Mouse (Mus musculus) ZHBTc4 (cell line): ENCODE measurements around the gene Ube2k.
"Not testable (repeated sequence)": the region's sequence is repeated elsewhere in the genome, so short reads cannot be mapped to it uniquely, and the experiment has no call there.

Source experiments
- DNase-seq: peaks from one replicate; pipeline ENCODE4 v3.0.0-alpha.2; 2011; ENCODE audit warnings: low read depth, low spot score

Ube2k gene

GRCm38 (mm10) chr5:65536751-65537419 lies at the start of gene Ube2k, which contains the start of gene Smim14:
Gene Ube2k, plus strand, starts transcription at chr5:65537233.
Gene Smim14, minus strand, starts transcription at chr5:65537184.
- DNase-seq: peak; percentile 96

GRCm38 (mm10) chr5:65487381-65487780 lies 49.7 kb upstream of the Ube2k start:
- no peak for DNase-seq

DNA sequence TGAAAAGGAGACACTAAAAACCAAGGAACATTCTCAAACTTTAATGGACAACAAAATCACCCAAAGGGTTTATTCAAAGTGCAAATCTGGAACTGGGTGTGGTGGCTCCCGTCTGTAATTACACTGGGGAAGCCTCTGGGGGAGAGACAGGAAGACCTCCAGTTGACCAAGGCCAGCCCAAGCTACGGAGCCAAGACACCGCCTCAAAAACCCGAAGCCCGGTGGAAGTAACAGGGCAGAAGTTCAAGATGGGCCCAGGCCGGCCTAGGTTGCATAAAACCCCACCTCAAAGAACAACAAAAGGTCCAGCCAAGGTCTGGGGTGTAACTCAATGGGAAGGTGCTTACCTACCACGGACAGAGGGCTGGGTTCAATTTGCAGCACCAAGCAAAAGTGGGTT lies 48.3 kb upstream of the Ube2k start:
- peak; percentile 18 for DNase-seq

DNA sequence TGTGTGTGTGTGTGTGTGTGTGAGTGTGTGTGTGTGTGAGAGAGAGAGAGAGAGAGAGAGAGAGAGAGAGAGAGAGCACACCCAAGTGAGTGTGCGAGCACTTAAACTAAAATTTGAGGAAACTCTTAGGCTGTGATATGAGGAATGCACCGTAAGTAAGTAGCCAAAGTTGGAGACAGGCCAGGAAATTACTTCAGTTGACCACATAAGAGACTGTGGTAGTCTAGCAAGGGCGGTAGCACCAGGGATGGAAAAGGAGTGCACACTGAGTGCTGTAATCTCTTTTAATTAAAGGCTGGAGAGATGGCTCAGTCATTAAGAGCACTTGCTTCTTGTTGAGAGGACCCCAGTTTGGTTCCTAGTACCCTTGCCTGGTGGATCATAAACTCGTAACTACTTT lies 47.2 kb upstream of the Ube2k start:
- DNase-seq: no peak

DNA sequence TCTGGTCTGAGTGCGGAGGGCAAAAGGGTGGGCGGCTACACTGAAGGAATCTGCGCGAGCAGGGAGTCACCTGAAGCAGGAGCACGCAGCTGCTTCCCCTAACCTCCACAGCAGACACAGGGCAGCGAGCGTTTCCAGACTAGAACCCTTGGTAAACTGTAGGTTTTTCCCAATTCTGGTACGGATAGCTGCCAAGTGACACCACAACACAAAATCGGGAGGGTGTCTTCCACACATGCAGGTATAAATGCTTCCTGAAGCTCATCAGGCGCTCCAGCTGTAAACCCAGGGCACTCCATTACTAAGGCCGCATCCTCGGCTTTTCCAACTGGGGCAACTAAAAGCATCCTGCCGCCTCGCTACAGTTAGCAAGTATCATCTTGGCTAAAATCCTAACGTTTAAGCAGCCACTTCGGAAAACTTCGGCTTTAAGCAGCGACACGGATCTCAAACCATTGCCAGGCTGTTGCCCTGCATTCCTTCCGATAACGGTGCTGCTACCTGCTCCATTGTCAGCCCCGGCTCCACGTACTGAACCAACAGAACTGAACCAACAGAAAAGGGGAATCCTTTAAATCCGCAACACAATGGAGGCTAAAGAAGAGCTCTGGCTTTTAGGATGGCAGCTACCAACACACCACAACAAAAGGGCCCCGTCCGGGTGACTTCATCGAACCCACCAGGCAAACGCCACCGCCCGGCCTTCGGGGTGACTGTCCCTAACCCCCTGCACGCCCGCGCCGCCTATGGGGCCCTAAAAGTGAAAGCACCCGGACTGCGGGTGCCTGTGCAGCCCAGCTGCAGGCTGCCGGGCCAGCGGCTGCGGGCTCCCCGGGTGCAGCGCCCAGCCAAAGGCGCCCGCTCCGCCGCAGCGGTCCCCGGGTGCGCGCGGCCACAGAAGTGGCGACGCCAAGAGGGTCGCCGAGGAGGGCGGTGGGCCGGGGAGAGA lies 45.0 kb upstream of the Ube2k start:
- DNase-seq: peak; percentile 64

DNA sequence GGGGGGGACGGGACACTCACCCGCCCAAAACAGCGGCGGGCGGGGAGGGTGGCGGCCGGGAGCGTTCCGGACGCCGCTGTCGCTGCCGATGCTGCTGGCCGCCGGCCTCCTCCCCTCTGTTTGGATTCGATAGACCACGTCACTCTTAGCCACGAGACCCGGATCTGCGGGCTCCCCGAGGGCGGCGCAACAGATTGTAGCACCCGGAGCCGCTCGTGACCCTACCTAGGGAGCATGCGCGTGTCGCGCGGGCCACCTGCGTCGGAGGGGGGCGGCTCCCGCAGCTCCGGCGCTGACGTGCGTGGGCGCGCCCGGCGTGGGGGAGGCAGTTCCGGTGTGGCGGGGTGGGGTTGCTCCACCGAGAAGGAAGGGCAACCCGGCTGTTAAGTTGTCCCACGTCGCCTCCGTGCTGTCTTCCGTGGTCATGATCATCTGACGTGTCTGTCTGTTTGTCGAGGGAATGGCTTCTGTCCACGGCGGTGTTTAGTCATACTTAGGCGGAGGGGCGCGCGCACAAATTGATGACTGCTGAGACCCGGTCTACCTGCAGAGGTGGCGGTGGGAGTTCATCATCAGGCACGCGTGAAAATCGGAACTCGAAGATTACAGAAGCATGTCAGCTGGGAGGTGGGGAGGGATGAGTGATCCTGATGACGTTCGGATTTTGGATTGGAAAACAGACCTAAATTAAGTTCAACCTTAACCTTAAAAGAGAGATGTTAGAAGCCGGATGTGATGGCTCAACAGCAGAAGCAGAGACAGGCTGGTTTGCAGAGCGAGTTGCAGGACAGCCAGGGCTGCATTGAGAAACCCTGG lies 44.1 kb upstream of the Ube2k start, which contains the start of gene Gm43552:
Gene Gm43552 (minus strand): TSS at position 118 of the 816 bp plus-strand sequence.
- peak; percentile 97 for DNase-seq

DNA sequence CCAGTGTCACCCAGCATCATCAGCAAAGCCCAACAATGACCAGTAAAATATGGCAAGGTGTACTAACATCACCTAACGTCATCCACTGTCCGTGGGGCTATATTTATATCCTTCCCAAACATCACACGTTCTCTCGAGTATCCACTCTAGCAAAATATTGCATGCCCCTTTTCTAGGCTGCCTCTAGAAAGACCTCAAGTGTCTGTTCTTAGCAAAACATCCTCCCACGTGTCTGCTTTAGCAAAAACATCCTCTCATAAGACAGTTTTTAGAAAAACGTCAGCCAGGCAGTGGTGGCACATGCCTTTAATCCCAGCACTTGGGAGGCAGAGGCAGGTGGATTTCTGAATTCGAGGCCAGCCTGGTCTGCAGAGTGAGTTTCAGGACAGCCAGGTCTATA lies 36.8 kb upstream of the Ube2k start:
- DNase-seq: no peak

DNA sequence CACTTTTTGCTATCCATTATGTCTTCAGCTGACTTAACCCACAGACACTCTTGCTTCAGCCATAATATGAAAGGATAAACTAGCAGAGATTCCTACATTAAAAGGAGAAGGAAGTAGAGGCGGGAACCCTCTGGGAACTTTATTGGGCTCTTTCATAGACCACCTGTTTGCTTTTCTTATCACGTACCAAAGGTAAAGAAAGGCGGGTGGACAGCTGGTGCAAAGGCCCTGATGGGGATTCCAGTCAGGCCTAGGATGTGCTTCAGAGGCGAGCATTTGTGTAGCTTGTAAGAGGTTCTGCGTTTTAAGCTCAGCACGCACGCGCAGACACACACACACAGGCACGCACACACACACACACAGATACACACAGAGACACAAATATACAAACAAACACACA lies 35.6 kb upstream of the Ube2k start:
- no peak for DNase-seq

- DNase-seq: peak; percentile 45
Observed at GRCm38 (mm10) chr5:65505786-65506185, 31.2 kb upstream of the Ube2k start.

DNA sequence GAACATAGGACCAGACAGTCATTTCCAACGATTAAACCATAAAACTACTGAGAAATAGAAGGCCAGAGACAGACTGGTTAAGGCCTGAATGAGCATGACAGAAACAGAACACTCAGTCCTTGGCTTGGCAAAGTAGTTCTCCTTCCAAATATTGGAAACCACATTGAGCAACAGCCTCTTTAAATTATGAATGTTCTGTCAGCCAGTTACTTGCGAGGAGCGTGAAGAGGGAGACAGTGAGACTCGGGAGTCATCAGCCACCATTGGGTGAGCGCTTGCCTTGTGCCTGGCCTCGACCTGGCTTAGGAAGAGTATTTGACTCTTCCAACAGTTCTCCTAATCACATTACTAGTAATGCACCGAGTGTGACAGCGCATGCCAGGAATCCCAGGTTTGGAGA lies 28.6 kb upstream of the Ube2k start:
- no peak for DNase-seq

- no peak for DNase-seq
Observed at GRCm38 (mm10) chr5:65513506-65513905, 23.5 kb upstream of the Ube2k start.

DNA sequence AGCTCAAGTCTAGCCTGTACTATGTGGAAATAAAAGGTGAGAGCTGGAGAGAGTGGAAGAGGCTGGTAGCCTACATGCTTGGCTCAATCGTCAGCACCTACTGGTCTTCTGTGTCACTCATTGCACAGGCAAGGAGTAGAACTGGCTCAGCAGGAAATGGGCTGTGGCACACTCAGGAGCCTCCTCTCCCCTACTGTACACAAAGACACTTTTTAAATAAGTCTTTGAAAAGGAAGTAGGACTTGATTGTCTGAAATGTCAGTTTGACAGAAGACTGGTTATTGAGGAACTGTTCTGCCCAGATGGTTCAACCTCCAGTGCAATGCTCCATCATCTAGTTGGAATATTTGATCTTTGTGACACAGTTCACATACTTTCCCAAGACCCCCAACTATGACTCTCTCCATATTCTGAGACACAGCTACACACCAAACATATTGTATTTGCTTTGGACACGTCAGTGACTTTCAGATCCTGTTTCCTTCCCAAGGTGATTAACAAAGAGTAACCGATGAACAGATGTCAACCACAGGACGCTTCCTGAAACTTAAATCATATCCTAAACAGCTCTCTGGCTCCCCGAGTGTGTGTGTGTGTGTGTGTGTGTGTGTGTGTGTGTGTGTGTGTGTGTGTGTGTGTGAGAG lies 22.3 kb upstream of the Ube2k start:
- no peak for DNase-seq

GRCm38 (mm10) chr5:65521803-65522202 lies 15.2 kb upstream of the Ube2k start:
- DNase-seq: peak; percentile 36

GRCm38 (mm10) chr5:65524831-65525230 lies 12.2 kb upstream of the Ube2k start:
- DNase-seq: no peak

DNA sequence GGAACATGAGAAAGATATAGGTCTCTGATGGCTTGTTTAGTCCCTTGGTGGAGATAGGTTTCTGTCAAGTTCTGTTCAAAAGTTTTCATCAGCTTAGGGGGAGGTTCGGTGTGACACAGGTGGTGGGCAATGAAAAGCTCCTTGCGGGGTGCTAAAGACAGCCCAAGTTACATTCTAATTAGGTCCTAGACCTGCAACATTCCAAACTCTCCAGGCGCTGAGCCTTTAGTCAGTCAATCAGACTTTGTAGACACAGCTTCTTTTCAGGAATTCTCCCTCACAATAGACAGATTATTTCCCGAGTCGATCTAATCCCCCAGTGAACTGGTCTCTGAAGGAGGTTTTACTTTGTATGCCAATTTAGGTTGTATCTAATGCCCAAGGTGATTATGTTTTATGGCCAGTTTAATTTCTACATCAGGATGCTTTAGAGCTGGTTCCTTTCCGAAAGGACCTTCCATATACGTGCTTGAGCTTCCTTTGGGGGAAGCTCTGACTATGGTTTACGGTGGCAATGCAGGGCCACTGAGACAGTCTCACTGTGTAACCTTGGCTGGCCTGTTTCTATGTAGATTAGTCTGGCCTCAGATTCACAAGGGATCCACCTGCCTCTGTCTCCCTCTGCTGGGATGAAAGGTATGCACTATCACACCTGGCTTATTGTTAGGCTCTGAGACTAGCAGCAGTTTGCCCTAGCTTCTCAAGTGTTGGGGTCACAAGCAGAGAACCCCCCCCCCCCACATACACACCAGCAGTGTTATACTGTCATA lies 11.2 kb upstream of the Ube2k start:
- DNase-seq: peak; percentile 81

- no peak for DNase-seq
Observed at GRCm38 (mm10) chr5:65531283-65531682, 5.8 kb upstream of the Ube2k start.

- DNase-seq: peak; percentile 37
Observed at GRCm38 (mm10) chr5:65534496-65534895, 2.5 kb upstream of the Ube2k start.

DNA sequence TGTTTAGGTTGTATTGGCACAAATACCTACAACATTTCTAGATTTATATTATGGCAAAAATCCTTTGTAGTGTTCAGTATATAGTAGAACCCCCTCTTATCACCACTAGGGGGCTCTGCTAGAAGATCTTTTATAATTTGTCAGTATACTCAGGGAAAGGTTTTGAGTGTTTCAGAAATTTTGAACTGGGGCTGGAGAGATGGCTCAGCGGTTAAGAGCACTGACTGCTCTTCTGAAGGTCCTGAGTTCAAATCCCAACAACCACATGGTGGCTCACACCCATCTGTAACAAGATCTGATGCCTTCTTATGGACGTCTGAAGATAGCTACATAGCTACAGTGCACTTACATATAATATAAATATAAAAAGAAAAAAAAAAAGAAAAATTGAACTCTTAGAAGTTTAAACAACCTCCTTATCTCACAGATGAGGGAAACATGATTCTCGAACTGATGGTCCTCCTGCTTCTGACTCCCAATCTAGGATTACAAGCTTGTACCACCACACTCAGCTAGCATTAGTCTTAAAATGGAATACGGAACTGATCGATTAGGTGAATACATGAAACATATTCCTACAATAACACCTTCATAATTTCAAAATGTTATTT lies 1.5 kb upstream of the Ube2k start:
- peak; percentile 59 for DNase-seq

DNA sequence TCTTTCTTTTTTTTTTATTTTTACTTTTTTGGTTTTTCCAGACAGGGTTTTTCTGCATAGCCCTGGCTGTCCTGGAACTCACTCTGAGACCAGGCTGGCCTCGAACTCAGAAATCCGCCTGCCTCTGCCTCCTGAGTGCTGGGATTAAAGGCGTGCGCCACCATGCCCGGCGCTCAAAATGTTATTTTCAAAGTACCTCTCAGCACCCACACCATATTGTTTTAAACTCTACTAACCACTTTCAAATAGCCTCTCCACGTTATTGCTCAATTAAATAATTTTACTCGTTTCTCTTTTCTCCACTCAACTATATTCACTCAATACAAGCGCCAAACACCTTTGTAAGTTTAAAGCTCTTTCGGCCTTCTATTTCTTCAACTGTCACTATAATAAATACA lies 966 bp upstream of the Ube2k start:
- DNase-seq: not testable (repeated sequence)

DNA sequence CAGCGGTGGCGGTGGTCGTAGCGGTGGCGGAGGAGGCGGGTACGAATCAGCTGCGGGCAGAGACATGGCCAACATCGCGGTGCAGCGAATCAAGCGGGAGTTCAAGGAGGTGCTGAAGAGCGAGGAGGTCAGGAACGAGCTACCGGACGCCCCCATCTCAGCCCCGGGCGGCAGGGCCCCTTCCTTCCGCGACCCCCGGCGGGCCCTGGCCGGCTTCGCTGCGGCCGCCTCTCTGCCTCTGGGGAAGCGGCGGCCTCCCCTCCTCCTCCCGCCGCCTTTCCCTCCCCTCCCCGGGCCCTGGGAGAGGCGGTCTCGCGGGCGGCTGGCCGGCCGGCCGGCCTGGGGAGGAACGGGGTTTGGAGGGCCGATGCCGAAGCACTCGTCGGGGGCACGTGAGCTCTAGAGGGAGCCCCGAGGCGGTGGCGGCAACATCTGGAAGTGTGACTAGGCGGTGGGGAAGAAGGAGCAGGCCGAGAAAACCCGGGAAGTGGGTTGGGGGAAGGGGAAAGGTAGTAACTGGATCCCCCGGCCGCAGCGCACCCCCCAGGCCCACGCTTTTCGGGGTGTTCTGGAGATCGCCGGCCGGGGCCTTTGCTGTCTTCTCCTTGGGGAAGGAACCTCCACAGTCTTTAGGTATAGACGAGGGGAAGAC lies 513 bp downstream of the Ube2k start:
- peak; percentile 85 for DNase-seq
